Mouse (Mus musculus): ENCODE results near the gene Slc39a3.

DNA sequence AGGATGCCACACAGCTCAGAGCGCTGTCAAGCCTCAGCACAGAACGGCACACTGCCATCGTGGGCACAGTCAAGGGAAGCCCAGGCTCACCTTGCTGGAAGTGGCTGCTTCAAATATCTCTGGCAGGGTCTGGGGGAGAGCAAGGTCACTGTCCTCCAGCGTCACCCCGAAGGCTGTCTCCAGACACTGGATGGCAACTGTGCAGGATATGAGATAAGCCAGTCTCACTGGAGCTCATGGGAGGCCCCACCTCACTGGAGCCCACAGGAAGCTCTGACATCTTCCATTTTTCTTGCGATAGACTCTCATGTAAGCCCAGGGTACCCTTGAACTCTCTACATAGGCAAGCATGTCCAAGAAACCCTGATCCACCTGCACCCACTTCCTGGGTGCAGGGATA is 13.9 kb upstream of the Slc39a3 start:
- TF ChIP-seq CTCF (IDR thresholded peaks at IDR 0.05; ENCODE audit: insufficient read depth, low read depth, low read length) (no peak), POLR2A (IDR thresholded peaks at IDR 0.05; ENCODE audit: insufficient read depth, low read depth, low read length) (no peak)

Data from olfactory bulb, adult 2 months (tissue).